Comparison of ENCODE assay signal across 24 mouse cellular contexts in genomic region chr12:108937506-108937905, GRCm38 (mm10). TPM values are rescaled to one million over a fixed set of nuclear protein-coding genes. Genes with fewer than 3 reads are reported as not detected.
DNase-seq lines count a peak whose midpoint lies in the region; ATAC-seq and TF ChIP-seq lines count a peak whose summit lies in the region.
"Had no signal": no experiment of that assay in that cellular context is flagged by ENCODE, and none has a peak within 500 bp of the region (broad histone marks: within the 10 kb centered on the region; RNA-seq: fewer than 3 reads in every experiment).

No protein-coding gene starts in this region.

- ATAC-seq in megakaryocyte progenitor cell, adult 5-6 weeks (replicated peaks; ENCODE audit: poor library complexity), result peak; percentile 89
- no peak for ATAC-seq in hindbrain, embryonic 14.5 days (ENCODE audit: low FRiP score)
- ATAC-seq: forebrain, embryonic 15.5 days; intestine, postnatal 0 days; midbrain, embryonic 13.5 days had no signal

- intact Hi-C loops in left cerebral cortex, postnatal 36 days (cut with DNase I), result no loop called here

- no peak for TF ChIP-seq CTCF in kidney, adult 2 months (conservative IDR thresholded peaks at IDR 0.05; ENCODE audit: insufficient read depth, insufficient read length, low read depth, low read length)

- no peak for TF ChIP-seq POLR2A in kidney, adult 2 months (IDR thresholded peaks at IDR 0.05; ENCODE audit: low read depth, low read length)

- 72% methylated on average over 4 of the region's 4 CpGs for WGBS in kidney, adult 2 months
- 83% methylated on average over 4 of the region's 4 CpGs for WGBS in hindbrain, embryonic 14.5 days

- H3K9ac ChIP-seq in hindbrain, embryonic 14.5 days, result no peak overlapping the region
- H3K9ac ChIP-seq: embryonic facial prominence, embryonic 13.5 days; forebrain, embryonic 15.5 days; hindbrain, embryonic 13.5 days; limb, embryonic 12.5 days; midbrain, embryonic 13.5 days; neural tube, embryonic 15.5 days; stomach, embryonic 15.5 days had no signal

- H3K4me3 ChIP-seq in kidney, adult 2 months (ENCODE audit: insufficient read depth, low read depth, low read length), result no peak overlapping the region
- H3K4me3 ChIP-seq in hindbrain, embryonic 14.5 days (replicated peaks; ENCODE audit: low read length), result no peak overlapping the region
- H3K4me3 ChIP-seq: embryonic facial prominence, embryonic 13.5 days; forebrain, embryonic 10.5 days; forebrain, embryonic 15.5 days; hindbrain, embryonic 13.5 days; limb, embryonic 12.5 days; midbrain, embryonic 13.5 days; neural tube, embryonic 15.5 days; stomach, embryonic 15.5 days had no signal

- H3K27me3 ChIP-seq in kidney, adult 2 months (replicated peaks; ENCODE audit: control insufficient read depth, insufficient read depth, low read length), result no peaks in the 10 kb centered on the region
- no peaks in the 10 kb centered on the region for H3K27me3 ChIP-seq in hindbrain, embryonic 14.5 days (ENCODE audit: control insufficient read depth, insufficient read depth, low read length)
- H3K27me3 ChIP-seq: embryonic facial prominence, embryonic 13.5 days; forebrain, embryonic 15.5 days; hindbrain, embryonic 13.5 days; limb, embryonic 12.5 days; midbrain, embryonic 13.5 days; neural tube, embryonic 15.5 days; stomach, embryonic 15.5 days had no signal

- H3K4me1 ChIP-seq in kidney, adult 2 months (ENCODE audit: control insufficient read depth, insufficient read depth, low read length), result no peaks in the 10 kb centered on the region
- 0 out of 2 replicates have a peak, but pooled peaks cover 3% of the 10 kb centered on the region for H3K4me1 ChIP-seq in hindbrain, embryonic 14.5 days (replicated peaks; ENCODE audit: control insufficient read depth, insufficient read depth, low read length)
- H3K4me1 ChIP-seq: forebrain, embryonic 15.5 days had no signal

- no peak overlapping the region for H3K4me2 ChIP-seq in hindbrain, embryonic 14.5 days (replicated peaks)
- H3K4me2 ChIP-seq: embryonic facial prominence, embryonic 13.5 days; forebrain, embryonic 15.5 days; hindbrain, embryonic 13.5 days; limb, embryonic 12.5 days; midbrain, embryonic 13.5 days; neural tube, embryonic 15.5 days; stomach, embryonic 15.5 days had no signal

- peak overlapping the region; percentile 6; the same call in 1 of the 2 replicates for H3K27ac ChIP-seq in kidney, adult 2 months (ENCODE audit: insufficient read depth, low read depth, low read length)
- no peak overlapping the region for H3K27ac ChIP-seq in hindbrain, embryonic 14.5 days
- H3K27ac ChIP-seq: embryonic facial prominence, embryonic 13.5 days; forebrain, embryonic 10.5 days; forebrain, embryonic 15.5 days; hindbrain, embryonic 13.5 days; limb, embryonic 12.5 days; midbrain, embryonic 13.5 days; neural tube, embryonic 15.5 days; stomach, embryonic 15.5 days had no signal

- DNase-seq in kidney, adult 2 months, result no peak
- DNase-seq in kidney, postnatal 4 days, result no peak
- DNase-seq in c-Kit-positive CD71-negative TER-119-negative erythroid progenitor cells, embryonic 14.5 days (ENCODE audit: low read depth), result peak; percentile 28
- no peak for DNase-seq in hindbrain, embryonic 14.5 days (ENCODE audit: low spot score)
- no peak for DNase-seq in cerebellum, adult 18-20 months
- DNase-seq in left cerebral cortex, postnatal 36 days (ENCODE audit: low spot score in 2 of 2), result no peak
- DNase-seq: adrenal gland, postnatal 10 days; cerebellum, adult 8-10 months; cerebellum, postnatal 25 days; embryo, embryonic 11 days; kidney, postnatal 14 days; lung, postnatal 36 days; right cerebral cortex, postnatal 14 days had no signal

- H3K9me3 ChIP-seq in hindbrain, embryonic 14.5 days (ENCODE audit: control insufficient read depth, low read length), result no peaks in the 10 kb centered on the region
- H3K9me3 ChIP-seq: embryonic facial prominence, embryonic 13.5 days; forebrain, embryonic 10.5 days; forebrain, embryonic 15.5 days; G1E; hindbrain, embryonic 13.5 days; limb, embryonic 12.5 days; midbrain, embryonic 13.5 days; neural tube, embryonic 15.5 days; stomach, embryonic 15.5 days had no signal

- H3K36me3 ChIP-seq in kidney, adult 2 months (ENCODE audit: control insufficient read depth, insufficient read depth, low read length), result no peaks in the 10 kb centered on the region
- H3K36me3 ChIP-seq in hindbrain, embryonic 14.5 days (replicated peaks; ENCODE audit: control insufficient read depth, insufficient read depth), result no peaks in the 10 kb centered on the region
- H3K36me3 ChIP-seq: embryonic facial prominence, embryonic 13.5 days; forebrain, embryonic 10.5 days; forebrain, embryonic 15.5 days; hindbrain, embryonic 13.5 days; limb, embryonic 12.5 days; midbrain, embryonic 13.5 days; neural tube, embryonic 15.5 days; stomach, embryonic 15.5 days had no signal

RNA-seq across cellular contexts. Expression of gene Wars, which starts 43.5 kb away (rescaled TPM):
- 54.4 and 57.2 TPM in 2 replicates for polyA plus RNA-seq in kidney, adult 2 months (2012; rRNA removed)
- total RNA-seq in megakaryocyte progenitor cell, adult 5-6 weeks (2015), result 25.1 and 32.0 TPM in 2 replicates
- 53.3 and 59.3 TPM in 2 replicates for total RNA-seq in megakaryocyte progenitor cell, adult 5-6 weeks (2017)
- polyA plus RNA-seq in hindbrain, embryonic 14.5 days (2014; fragmentation: Nextera tagmentation; extraction: Ambion mirVana), result 101 and 111 TPM in 2 replicates
- total RNA-seq in left cerebral cortex, postnatal 36 days (2021), result 10 to 100 TPM; 84.2 to 96.1 TPM

RNA-seq across cellular contexts. Expression of gene Wdr25, which starts 44.1 kb away (rescaled TPM):
- polyA plus RNA-seq in kidney, adult 2 months (2012; rRNA removed), result 19.5 and 21.3 TPM in 2 replicates
- total RNA-seq in megakaryocyte progenitor cell, adult 5-6 weeks (2015), result 2.1 and 3.0 TPM in 2 replicates
- total RNA-seq in megakaryocyte progenitor cell, adult 5-6 weeks (2017), result 3.9 and 4.7 TPM in 2 replicates
- polyA plus RNA-seq in hindbrain, embryonic 14.5 days (2014; fragmentation: Nextera tagmentation; extraction: Ambion mirVana), result 1.8 and 4.0 TPM in 2 replicates
- total RNA-seq in left cerebral cortex, postnatal 36 days (2021), result 10 to 100 TPM in 1 of 2 experiments, 1 to 10 TPM in 1; 8.2 to 11.5 TPM
